Mouse (Mus musculus): Measurements from ENCODE around the gene Cygb. TPM values are rescaled to one million over a fixed set of nuclear protein-coding genes. Genes with fewer than 3 reads are reported as not detected.

Gene Cygb
- polyA plus RNA-seq, 1 experiment from 2014 or later: 35.2 TPM

DNA sequence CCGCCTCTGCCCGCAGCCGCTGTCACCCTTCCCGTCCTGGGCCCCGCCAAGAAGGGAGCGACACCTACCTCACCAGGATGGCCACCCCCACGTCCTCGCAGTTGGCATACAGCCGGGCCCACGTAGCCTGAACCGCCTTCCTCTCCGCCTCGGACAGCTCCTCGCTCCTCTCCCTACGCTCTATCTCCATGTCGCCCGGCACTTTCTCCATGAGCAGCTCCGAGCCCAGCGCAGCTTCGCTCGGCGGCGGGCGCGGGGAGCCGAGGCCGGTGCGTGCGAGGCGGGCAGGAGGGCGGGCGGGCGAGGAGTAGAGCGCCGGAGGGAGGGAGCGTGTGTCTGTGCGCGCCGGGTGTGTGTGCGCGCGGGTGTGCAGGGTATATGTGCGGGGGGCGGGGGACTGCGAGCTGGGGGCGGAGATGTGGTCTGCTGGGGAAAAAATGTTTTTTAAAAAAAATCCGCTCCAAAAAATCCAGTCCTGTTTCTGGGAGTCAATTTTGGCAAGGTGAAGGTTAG lies 348 bp downstream of the Cygb start:
- Histone ChIP-seq H3K36me3 (ENCODE audit: insufficient read depth, low read length) (no peaks in the 10 kb centered on the region), H3K9me3 (replicated peaks; ENCODE audit: low read length) (no peaks in the 10 kb centered on the region), H3K4me1 (replicated peaks; ENCODE audit: insufficient read depth, low read length) (peaks cover 15% of the 10 kb centered on the region), H3K4me3 (replicated peaks; ENCODE audit: low read depth, low read length) (peak overlapping the region; percentile 45), H3K9ac (ENCODE audit: low read depth, low read length) (peak overlapping the region; percentile 58), H3K27me3 (ENCODE audit: insufficient read depth, low read length) (peaks cover 6% of the 10 kb centered on the region; the same call in 1 of the 2 replicates), H3K4me2 (ENCODE audit: low read length) (peak overlapping the region; percentile 75), H3K27ac (no peak overlapping the region)
- under 1% methylated on average over 44 of the region's 47 CpGs for WGBS
- no peak for TF ChIP-seq CTCF (IDR thresholded peaks at IDR 0.05; ENCODE audit: low read depth)
- ATAC-seq (replicated peaks; ENCODE audit: low FRiP score, low read depth): no peak
- DNase-seq (ENCODE audit: low spot score): peak; percentile 57

DNA sequence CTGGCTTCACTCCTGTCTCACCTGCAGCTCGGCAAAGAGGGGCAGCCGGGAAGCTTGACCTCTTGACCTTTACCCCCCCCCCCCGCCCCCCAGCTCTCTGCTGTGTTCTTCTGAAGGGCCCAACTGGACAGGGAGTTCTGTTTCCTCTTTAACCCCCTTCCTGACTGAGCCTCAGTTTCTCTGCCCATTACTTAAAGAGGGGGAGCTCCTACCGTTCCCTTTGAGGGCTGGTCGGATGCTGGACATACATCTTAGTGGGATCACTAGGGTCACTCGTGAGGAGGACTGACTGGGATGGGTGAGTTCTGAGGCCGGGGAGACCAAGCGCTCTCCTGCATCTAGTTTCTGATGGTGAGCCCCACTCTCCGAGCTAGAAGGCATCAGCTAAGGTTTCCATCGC lies 879 bp downstream of the Cygb start, which contains the start of gene Prcd:
TSS of gene Prcd (plus strand) at position 301 of the 400 bp plus-strand sequence.
- H3K36me3 ChIP-seq (ENCODE audit: insufficient read depth, low read length): no peaks in the 10 kb centered on the region
- peaks cover 6% of the 10 kb centered on the region; the same call in 1 of the 2 replicates for H3K27me3 ChIP-seq (ENCODE audit: insufficient read depth, low read length)
- peaks cover 16% of the 10 kb centered on the region for H3K4me1 ChIP-seq (replicated peaks; ENCODE audit: insufficient read depth, low read length)
- DNase-seq (ENCODE audit: low spot score): no peak
- no peak within 1 kb of the TSS for H3K27ac ChIP-seq
- H3K9ac ChIP-seq (ENCODE audit: low read depth, low read length): peak within 1 kb of the TSS; percentile 58
- 7% methylated on average over 10 of the region's 10 CpGs for WGBS
- ATAC-seq (replicated peaks; ENCODE audit: low FRiP score, low read depth): no peak
- peak within 1 kb of the TSS; percentile 75 for H3K4me2 ChIP-seq (ENCODE audit: low read length)
- H3K9me3 ChIP-seq (replicated peaks; ENCODE audit: low read length): no peaks in the 10 kb centered on the region
- peak within 1 kb of the TSS; percentile 45 for H3K4me3 ChIP-seq (replicated peaks; ENCODE audit: low read depth, low read length)
- no peak for TF ChIP-seq CTCF (IDR thresholded peaks at IDR 0.05; ENCODE audit: low read depth)

DNA sequence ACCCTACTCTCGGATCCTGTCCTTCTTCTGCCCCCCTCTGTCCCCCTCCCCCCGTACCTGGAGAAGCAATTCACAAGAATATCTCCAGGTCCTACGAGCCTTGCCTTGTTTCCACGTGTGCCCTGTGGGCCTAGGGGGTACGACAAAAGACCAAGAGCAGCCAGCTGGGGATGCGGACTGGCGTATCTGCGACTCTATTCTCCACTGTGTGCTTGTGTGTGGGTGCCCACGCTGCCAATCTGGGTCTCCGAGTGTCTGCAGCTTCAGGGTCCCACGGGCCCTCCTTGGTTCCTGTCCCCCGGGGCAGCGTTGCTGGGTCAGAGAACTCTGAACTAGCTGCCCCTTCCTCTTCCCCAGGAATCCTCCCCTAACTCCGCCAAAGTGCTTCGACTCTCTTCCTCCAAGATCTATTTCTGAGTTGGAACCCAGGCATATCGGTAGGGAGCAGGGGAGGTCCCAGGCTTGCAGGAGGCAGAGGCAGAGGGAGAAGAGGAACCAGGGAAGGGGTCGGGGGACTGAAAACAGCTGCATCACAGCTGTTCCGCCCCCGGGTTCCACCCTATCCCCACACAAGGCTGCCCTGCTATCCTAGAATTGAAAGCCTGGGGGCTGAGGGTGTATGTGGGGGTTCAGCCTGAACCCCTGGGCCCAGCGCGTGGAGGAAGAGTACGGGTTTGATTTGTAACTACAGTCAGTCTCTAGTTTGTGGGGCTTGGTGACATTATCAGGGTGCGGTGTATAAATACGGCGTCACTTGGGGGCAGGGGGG lies 1.6 kb downstream of the Cygb start:
- TF ChIP-seq CTCF (IDR thresholded peaks at IDR 0.05; ENCODE audit: low read depth): no peak
- H3K27me3 ChIP-seq (ENCODE audit: insufficient read depth, low read length): peaks cover 6% of the 10 kb centered on the region; the same call in 1 of the 2 replicates
- ATAC-seq (replicated peaks; ENCODE audit: low FRiP score, low read depth) (no peak), DNase-seq (ENCODE audit: low spot score) (no peak)
- no peaks in the 10 kb centered on the region for H3K36me3 ChIP-seq (ENCODE audit: insufficient read depth, low read length)
- 66% methylated on average over 25 of the region's 25 CpGs for WGBS
- H3K4me3 ChIP-seq (replicated peaks; ENCODE audit: low read depth, low read length): peak overlapping the region; percentile 45
- peak overlapping the region; percentile 75 for H3K4me2 ChIP-seq (ENCODE audit: low read length)
- 0 out of 2 replicates have a peak overlapping the region, but pooled peaks have one; percentile 4 for H3K9ac ChIP-seq (ENCODE audit: low read depth, low read length)
- H3K4me1 ChIP-seq (replicated peaks; ENCODE audit: insufficient read depth, low read length): peaks cover 14% of the 10 kb centered on the region; the same call in 1 of the 2 replicates
- no peak overlapping the region for H3K27ac ChIP-seq
- no peaks in the 10 kb centered on the region for H3K9me3 ChIP-seq (replicated peaks; ENCODE audit: low read length)

DNA sequence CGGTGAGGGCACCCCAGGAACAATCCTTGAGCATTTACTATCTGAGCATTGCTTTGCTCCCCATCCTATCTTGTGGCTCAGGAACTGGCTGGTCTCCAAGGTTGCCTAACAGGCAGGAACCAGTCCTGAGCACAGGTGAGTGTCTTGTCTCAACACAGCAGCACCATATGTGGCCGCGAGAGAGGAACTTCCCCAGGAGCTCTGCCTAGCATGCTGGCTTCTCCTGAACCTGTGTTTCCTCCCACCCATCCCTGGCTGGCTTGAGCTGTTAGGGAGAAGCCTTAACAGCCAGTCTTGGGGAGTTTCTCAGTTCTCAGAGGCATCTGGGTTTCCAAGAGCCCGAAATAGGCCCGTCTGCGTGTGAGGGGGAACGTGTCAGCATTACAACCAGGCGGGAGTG lies 2.8 kb downstream of the Cygb start:
- Histone ChIP-seq H3K27me3 (ENCODE audit: insufficient read depth, low read length) (peaks cover 6% of the 10 kb centered on the region; the same call in 1 of the 2 replicates), H3K9ac (ENCODE audit: low read depth, low read length) (no peak overlapping the region), H3K9me3 (replicated peaks; ENCODE audit: low read length) (no peaks in the 10 kb centered on the region), H3K4me1 (replicated peaks; ENCODE audit: insufficient read depth, low read length) (peaks cover 10% of the 10 kb centered on the region; the same call in 1 of the 2 replicates), H3K36me3 (ENCODE audit: insufficient read depth, low read length) (no peaks in the 10 kb centered on the region), H3K4me3 (replicated peaks; ENCODE audit: low read depth, low read length) (no peak overlapping the region), H3K4me2 (ENCODE audit: low read length) (no peak overlapping the region), H3K27ac (no peak overlapping the region)
- no peak for DNase-seq (ENCODE audit: low spot score)
- 86% methylated on average over 8 of the region's 8 CpGs for WGBS
- ATAC-seq (replicated peaks; ENCODE audit: low FRiP score, low read depth): no peak
- no peak for TF ChIP-seq CTCF (IDR thresholded peaks at IDR 0.05; ENCODE audit: low read depth)

DNA sequence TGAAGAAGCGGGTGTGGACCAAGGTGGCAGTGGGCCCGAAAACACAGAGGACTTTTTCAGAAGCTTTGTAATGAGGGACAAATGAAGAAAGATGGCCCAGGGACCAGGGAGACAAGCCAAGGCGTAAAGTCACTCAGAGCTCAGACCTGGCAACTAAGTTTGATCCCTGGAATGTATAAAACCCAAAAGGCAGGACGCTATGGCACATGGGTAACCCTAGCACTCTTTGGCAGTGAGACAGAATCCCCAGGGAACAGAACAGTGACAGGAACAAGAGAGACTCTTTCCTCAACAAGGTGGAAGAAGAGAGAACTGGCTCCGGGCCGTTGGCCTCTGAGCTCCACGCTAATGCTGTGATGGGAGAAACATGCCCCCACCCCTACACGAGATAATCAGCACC lies 3.3 kb downstream of the Cygb start:
- Histone ChIP-seq H3K27me3 (ENCODE audit: insufficient read depth, low read length) (peaks cover 6% of the 10 kb centered on the region; the same call in 1 of the 2 replicates), H3K36me3 (ENCODE audit: insufficient read depth, low read length) (no peaks in the 10 kb centered on the region), H3K4me1 (replicated peaks; ENCODE audit: insufficient read depth, low read length) (peaks cover 10% of the 10 kb centered on the region; the same call in 1 of the 2 replicates), H3K9me3 (replicated peaks; ENCODE audit: low read length) (no peaks in the 10 kb centered on the region), H3K4me3 (replicated peaks; ENCODE audit: low read depth, low read length) (no peak overlapping the region), H3K4me2 (ENCODE audit: low read length) (no peak overlapping the region), H3K27ac (no peak overlapping the region), H3K9ac (ENCODE audit: low read depth, low read length) (no peak overlapping the region)
- DNase-seq (ENCODE audit: low spot score): no peak
- ATAC-seq (replicated peaks; ENCODE audit: low FRiP score, low read depth): no peak
- 87% methylated on average over 8 of the region's 8 CpGs for WGBS
- no peak for TF ChIP-seq CTCF (IDR thresholded peaks at IDR 0.05; ENCODE audit: low read depth)

DNA sequence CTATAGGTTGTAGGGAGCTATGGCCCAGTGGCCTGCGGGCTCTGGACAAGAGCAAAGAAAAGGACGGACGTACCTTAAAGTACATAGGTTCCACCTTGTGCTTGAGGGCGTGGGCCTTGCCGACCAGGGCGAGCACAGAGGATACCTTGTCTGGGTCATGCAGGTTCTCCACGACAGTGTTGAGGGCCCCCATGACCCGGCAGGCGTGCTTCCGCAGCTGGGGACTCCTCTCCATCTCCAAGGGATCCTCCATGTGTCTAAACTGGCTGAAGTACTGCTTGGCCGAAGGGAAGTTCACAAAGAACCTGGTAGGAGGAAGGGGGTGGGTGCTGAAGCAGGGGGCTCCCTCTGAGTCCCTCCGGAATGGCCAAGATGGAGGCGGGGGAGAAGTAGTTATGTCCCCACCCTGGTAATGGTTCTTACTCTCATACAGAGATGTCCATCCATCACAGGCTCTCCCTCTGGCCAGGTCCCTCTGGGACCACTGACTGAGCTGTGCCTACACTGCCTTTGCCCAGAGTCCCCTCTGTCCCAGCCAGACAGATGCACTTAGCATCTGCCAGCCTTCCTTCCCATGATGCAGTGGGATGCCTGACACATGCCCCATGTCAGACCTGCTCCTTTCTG lies 4.3 kb downstream of the Cygb start:
- TF ChIP-seq CTCF (IDR thresholded peaks at IDR 0.05; ENCODE audit: low read depth): no peak
- H3K4me1 ChIP-seq (replicated peaks; ENCODE audit: insufficient read depth, low read length): peaks cover 10% of the 10 kb centered on the region; the same call in 1 of the 2 replicates
- H3K9me3 ChIP-seq (replicated peaks; ENCODE audit: low read length): no peaks in the 10 kb centered on the region
- no peaks in the 10 kb centered on the region for H3K36me3 ChIP-seq (ENCODE audit: insufficient read depth, low read length)
- peak overlapping the region; percentile 92; the same call in 1 of the 2 replicates for H3K27ac ChIP-seq
- peaks cover 6% of the 10 kb centered on the region; the same call in 1 of the 2 replicates for H3K27me3 ChIP-seq (ENCODE audit: insufficient read depth, low read length)
- DNase-seq (ENCODE audit: low spot score): no peak
- 87% methylated on average over 13 of the region's 13 CpGs for WGBS
- no peak overlapping the region for H3K4me2 ChIP-seq (ENCODE audit: low read length)
- H3K9ac ChIP-seq (ENCODE audit: low read depth, low read length): no peak overlapping the region
- H3K4me3 ChIP-seq (replicated peaks; ENCODE audit: low read depth, low read length): no peak overlapping the region
- no peak for ATAC-seq (replicated peaks; ENCODE audit: low FRiP score, low read depth)
